Mouse (Mus musculus): ENCODE measurements around the gene Styxl1. TPM values are rescaled to one million over a fixed set of nuclear protein-coding genes. Genes with fewer than 3 reads are reported as not detected.

The Styxl1 gene
- total RNA-seq, 2 experiments from 2014 or later = not detected

Small RNAs within 50 kb of the gene (microRNA-seq; reads per million reads assigned to microRNA genes)
- gene Mir7034 = 0.85 to 1.2 reads per million in 2 experiments

Other genes with a start within 250 kb of the Styxl1 start
- 10 to 100 TPM; 32.3 to 46.3 TPM for gene Hip1, start 233.3 kb downstream of the Styxl1 start, total RNA-seq (2021)
- gene Ccl26, start 214.8 kb downstream of the Styxl1 start, total RNA-seq (2021) = not detected
- gene Ccl24, start 205.3 kb downstream of the Styxl1 start, total RNA-seq (2021) = not detected
- 10 to 100 TPM; 78.2 to 83.9 TPM for gene Rhbdd2, start 145.8 kb downstream of the Styxl1 start, total RNA-seq (2021)
- gene Por, start 108.4 kb downstream of the Styxl1 start, total RNA-seq (2021) = 100 to 1,000 TPM; 104 to 105 TPM
- 10 to 100 TPM; 12.4 to 16.4 TPM for gene Tmem120a, start 33.9 kb downstream of the Styxl1 start, total RNA-seq (2021)
- gene Mdh2, start 95 bp upstream of the Styxl1 start, total RNA-seq (2021) = 100 to 1,000 TPM; 387 to 407 TPM
- gene Srrm3, start 28.5 kb upstream of the Styxl1 start, total RNA-seq (2021) = 10 to 100 TPM; 83.5 to 86.9 TPM
- 10 to 100 TPM; 19.2 to 28.1 TPM for gene Hspb1, start 109.5 kb upstream of the Styxl1 start, total RNA-seq (2021)
- 1,000 to 10,000 TPM; 1,259 to 1,347 TPM for gene Ywhag, start 156.2 kb upstream of the Styxl1 start, total RNA-seq (2021)
- gene Ssc4d, start 196.1 kb upstream of the Styxl1 start, total RNA-seq (2021) = 1 to 10 TPM; 1.4 to 1.7 TPM
- gene Zp3, start 201.7 kb upstream of the Styxl1 start, total RNA-seq (2021) = not detected
- 1 to 10 TPM; 7.9 to 8.0 TPM for gene Dtx2, start 216.4 kb upstream of the Styxl1 start, total RNA-seq (2021)

Measured in layer of hippocampus, postnatal 36 days (tissue).